Mouse (Mus musculus): ENCODE measurements around the gene St8sia1. TPM values are rescaled to one million over a fixed set of nuclear protein-coding genes. Genes with fewer than 3 reads are reported as not detected.

The St8sia1 gene
- polyA plus RNA-seq, 1 experiment from 2014 or later = 0.07 TPM

GRCm38 (mm10) chr6:142928551-142929309 is 35.5 kb downstream of the St8sia1 start:
- no peak for ATAC-seq (ENCODE audit: insufficient read depth)

GRCm38 (mm10) chr6:142926901-142927605 is 37.2 kb downstream of the St8sia1 start:
- no peak for TF ChIP-seq CTCF (IDR thresholded peaks at IDR 0.05; ENCODE audit: low read depth)
- 83% methylated on average over 9 of the region's 9 CpGs for WGBS
- no peaks in the 10 kb centered on the region for H3K36me3 ChIP-seq (ENCODE audit: insufficient read depth)
- DNase-seq (no peak), ATAC-seq (ENCODE audit: insufficient read depth) (no peak)
- H3K4me1 ChIP-seq (ENCODE audit: insufficient read depth) = no peaks in the 10 kb centered on the region
- no peak overlapping the region for H3K27ac ChIP-seq (ENCODE audit: low read depth)
- no peak overlapping the region for H3K4me3 ChIP-seq (ENCODE audit: low read depth, low read length)
- no peaks in the 10 kb centered on the region for H3K9me3 ChIP-seq (ENCODE audit: low read depth, low read length)
- H3K27me3 ChIP-seq (ENCODE audit: insufficient read depth, low read length) = no peaks in the 10 kb centered on the region
- no peak overlapping the region for H3K4me2 ChIP-seq
- H3K9ac ChIP-seq = no peak overlapping the region

More at GRCm38 (mm10) chr6:142928551-142929309, 35.5 kb downstream of the St8sia1 start:
- no peaks in the 10 kb centered on the region; the same call in 1 of the 2 replicates for H3K4me1 ChIP-seq (ENCODE audit: insufficient read depth)
- no peak overlapping the region for H3K4me2 ChIP-seq
- H3K9ac ChIP-seq = no peak overlapping the region
- 84% methylated on average over 16 of the region's 16 CpGs for WGBS
- no peaks in the 10 kb centered on the region for H3K27me3 ChIP-seq (ENCODE audit: insufficient read depth, low read length)
- no peak overlapping the region for H3K27ac ChIP-seq (ENCODE audit: low read depth)
- H3K36me3 ChIP-seq (ENCODE audit: insufficient read depth) = no peaks in the 10 kb centered on the region
- TF ChIP-seq CTCF (IDR thresholded peaks at IDR 0.05; ENCODE audit: low read depth) = no peak
- H3K4me3 ChIP-seq (ENCODE audit: low read depth, low read length) = no peak overlapping the region
- no peak for DNase-seq
- H3K9me3 ChIP-seq (ENCODE audit: low read depth, low read length) = no peaks in the 10 kb centered on the region

GRCm38 (mm10) chr6:142925921-142926320 is 38.3 kb downstream of the St8sia1 start:
- H3K4me3 ChIP-seq (ENCODE audit: low read depth, low read length) = no peak overlapping the region
- H3K4me1 ChIP-seq (ENCODE audit: insufficient read depth) = no peaks in the 10 kb centered on the region
- H3K36me3 ChIP-seq (ENCODE audit: insufficient read depth) = no peaks in the 10 kb centered on the region
- no peak overlapping the region for H3K4me2 ChIP-seq
- no peak overlapping the region for H3K27ac ChIP-seq (ENCODE audit: low read depth)
- H3K9ac ChIP-seq = no peak overlapping the region
- no peak for ATAC-seq (ENCODE audit: insufficient read depth)
- no peaks in the 10 kb centered on the region for H3K27me3 ChIP-seq (ENCODE audit: insufficient read depth, low read length)
- TF ChIP-seq CTCF (IDR thresholded peaks at IDR 0.05; ENCODE audit: low read depth) = no peak
- H3K9me3 ChIP-seq (ENCODE audit: low read depth, low read length) = no peaks in the 10 kb centered on the region
- DNase-seq = no peak
- WGBS = 76% methylated on average over 5 of the region's 5 CpGs

- DNase-seq = no peak
- no peaks in the 10 kb centered on the region for H3K36me3 ChIP-seq (ENCODE audit: insufficient read depth)
- no peak overlapping the region for H3K27ac ChIP-seq (ENCODE audit: low read depth)
- H3K9ac ChIP-seq = no peak overlapping the region
- no peak for TF ChIP-seq CTCF (IDR thresholded peaks at IDR 0.05; ENCODE audit: low read depth)
- no peaks in the 10 kb centered on the region for H3K4me1 ChIP-seq (ENCODE audit: insufficient read depth)
- no peak overlapping the region for H3K4me3 ChIP-seq (ENCODE audit: low read depth, low read length)
- WGBS = 85% methylated on average over 3 of the region's 3 CpGs
- H3K4me2 ChIP-seq = no peak overlapping the region
- no peak for ATAC-seq (ENCODE audit: insufficient read depth)
- no peaks in the 10 kb centered on the region for H3K9me3 ChIP-seq (ENCODE audit: low read depth, low read length)
- H3K27me3 ChIP-seq (ENCODE audit: insufficient read depth, low read length) = no peaks in the 10 kb centered on the region
Measured at GRCm38 (mm10) chr6:142925374-142925773, 38.9 kb downstream of the St8sia1 start.

- Histone ChIP-seq H3K27ac (ENCODE audit: low read depth) (no peak overlapping the region), H3K4me1 (ENCODE audit: insufficient read depth) (no peaks in the 10 kb centered on the region), H3K27me3 (ENCODE audit: insufficient read depth, low read length) (no peaks in the 10 kb centered on the region), H3K9me3 (ENCODE audit: low read depth, low read length) (no peaks in the 10 kb centered on the region), H3K9ac (no peak overlapping the region), H3K36me3 (ENCODE audit: insufficient read depth) (no peaks in the 10 kb centered on the region), H3K4me2 (no peak overlapping the region), H3K4me3 (ENCODE audit: low read depth, low read length) (no peak overlapping the region)
- DNase-seq (no peak), ATAC-seq (ENCODE audit: insufficient read depth) (no peak)
- 50% methylated on average over 5 of the region's 5 CpGs for WGBS
- no peak for TF ChIP-seq CTCF (IDR thresholded peaks at IDR 0.05; ENCODE audit: low read depth)
Measured at GRCm38 (mm10) chr6:142920901-142921300, 43.4 kb downstream of the St8sia1 start.

GRCm38 (mm10) chr6:142918691-142919090 is 45.6 kb downstream of the St8sia1 start:
- DNase-seq = no peak
- Histone ChIP-seq H3K9me3 (ENCODE audit: low read depth, low read length) (no peaks in the 10 kb centered on the region), H3K4me3 (ENCODE audit: low read depth, low read length) (no peak overlapping the region), H3K4me2 (no peak overlapping the region), H3K27me3 (ENCODE audit: insufficient read depth, low read length) (no peaks in the 10 kb centered on the region), H3K36me3 (ENCODE audit: insufficient read depth) (no peaks in the 10 kb centered on the region), H3K4me1 (ENCODE audit: insufficient read depth) (no peaks in the 10 kb centered on the region), H3K9ac (no peak overlapping the region), H3K27ac (ENCODE audit: low read depth) (no peak overlapping the region)
- no peak for TF ChIP-seq CTCF (IDR thresholded peaks at IDR 0.05; ENCODE audit: low read depth)
- no peak for ATAC-seq (ENCODE audit: insufficient read depth)
- WGBS = 69% methylated on average over 6 of the region's 6 CpGs

GRCm38 (mm10) chr6:142917471-142917901 is 46.8 kb downstream of the St8sia1 start:
- no peak for ATAC-seq (ENCODE audit: insufficient read depth)
- TF ChIP-seq CTCF (IDR thresholded peaks at IDR 0.05; ENCODE audit: low read depth) = no peak
- 80% methylated on average over 13 of the region's 13 CpGs for WGBS

More at GRCm38 (mm10) chr6:142917471-142917901, 46.8 kb downstream of the St8sia1 start:
- no peaks in the 10 kb centered on the region for H3K4me1 ChIP-seq (ENCODE audit: insufficient read depth)
- H3K4me3 ChIP-seq (ENCODE audit: low read depth, low read length) = no peak overlapping the region
- no peaks in the 10 kb centered on the region for H3K36me3 ChIP-seq (ENCODE audit: insufficient read depth)
- no peak overlapping the region for H3K9ac ChIP-seq
- no peaks in the 10 kb centered on the region for H3K27me3 ChIP-seq (ENCODE audit: insufficient read depth, low read length)
- no peak overlapping the region for H3K4me2 ChIP-seq
- no peak overlapping the region for H3K27ac ChIP-seq (ENCODE audit: low read depth)
- DNase-seq = no peak
- H3K9me3 ChIP-seq (ENCODE audit: low read depth, low read length) = no peaks in the 10 kb centered on the region

Measured in lung, embryonic 14.5 days (tissue).